Comparison of ENCODE assay signal across 16 mouse cellular contexts in the genomic region with DNA sequence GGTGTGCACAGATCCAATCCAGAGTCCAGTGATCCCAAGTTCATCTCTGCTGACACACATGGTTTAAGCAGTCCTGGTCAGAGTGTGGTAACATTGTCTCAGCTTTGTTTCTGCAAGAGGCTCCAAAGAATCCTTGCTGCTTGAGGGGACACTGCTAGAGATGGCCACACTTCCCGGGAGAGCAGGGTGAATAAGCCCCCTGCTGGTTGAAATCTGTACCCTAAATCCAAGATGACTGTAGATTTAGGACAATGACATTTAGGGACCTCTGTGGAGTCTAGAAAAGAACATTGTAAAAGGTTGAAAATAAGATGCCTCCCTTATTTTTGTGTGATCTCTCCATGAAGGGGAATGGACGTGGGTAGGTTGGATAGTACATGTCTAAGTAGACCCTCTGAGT. TPM values are rescaled to one million over a fixed set of nuclear protein-coding genes. Genes with fewer than 3 reads are reported as not detected.
DNase-seq lines count a peak whose midpoint lies in the region; ATAC-seq and TF ChIP-seq lines count a peak whose summit lies in the region.
"Had no signal": no experiment of that assay in that cellular context is flagged by ENCODE, and none has a peak within 500 bp of the region (broad histone marks: within the 10 kb centered on the region; RNA-seq: fewer than 3 reads in every experiment).

No protein-coding gene starts in this region.

- H3K36me3 ChIP-seq in embryonic facial prominence, embryonic 11.5 days (replicated peaks; ENCODE audit: control insufficient read depth, insufficient read depth, low read depth, low read length), result no peaks in the 10 kb centered on the region
- H3K36me3 ChIP-seq in embryonic facial prominence, embryonic 10.5 days (replicated peaks), result no peaks in the 10 kb centered on the region
- H3K36me3 ChIP-seq: heart, embryonic 13.5 days; hindbrain, embryonic 15.5 days; limb, embryonic 15.5 days had no signal

- TF ChIP-seq CTCF in layer of hippocampus, adult 2 months (conservative IDR thresholded peaks at IDR 0.05), result peak; percentile 64

- DNase-seq in embryonic facial prominence, embryonic 11.5 days (ENCODE audit: low spot score), result peak; percentile 3
- DNase-seq in embryonic facial prominence, embryonic 10.5 days (ENCODE audit: low spot score), result no peak
- no peak for DNase-seq in layer of hippocampus, adult 2 months (ENCODE audit: low spot score in 2 of 2)
- no peak for DNase-seq in layer of hippocampus, postnatal 25 days (ENCODE audit: extremely low spot score in 1 of 2, low spot score in 1 of 2)
- DNase-seq in A20 (ENCODE audit: low read depth, low spot score), result peak; percentile 37
- no peak for DNase-seq in adrenal gland, postnatal 14 days
- no peak for DNase-seq in cerebellum, postnatal 10 days
- DNase-seq: adrenal gland, adult 8-10 months; cerebellum, adult 11-12 months; right cerebral cortex, adult 18-20 months; thymus, postnatal 4 days had no signal

- no peak overlapping the region for H3K4me3 ChIP-seq in embryonic facial prominence, embryonic 11.5 days (ENCODE audit: low read depth, low read length)
- no peak overlapping the region for H3K4me3 ChIP-seq in embryonic facial prominence, embryonic 10.5 days
- H3K4me3 ChIP-seq in layer of hippocampus, adult 2 months, result no peak overlapping the region
- H3K4me3 ChIP-seq: heart, embryonic 13.5 days; hindbrain, embryonic 15.5 days; limb, embryonic 15.5 days had no signal

- 51% methylated on average over 2 of the region's 2 CpGs for WGBS in embryonic facial prominence, embryonic 11.5 days
- 63% methylated on average over 2 of the region's 2 CpGs for WGBS in embryonic facial prominence, embryonic 10.5 days

- no peak overlapping the region for H3K9ac ChIP-seq in embryonic facial prominence, embryonic 11.5 days (replicated peaks; ENCODE audit: low read length)
- H3K9ac ChIP-seq: heart, embryonic 13.5 days; hindbrain, embryonic 15.5 days; limb, embryonic 15.5 days had no signal

- no peaks in the 10 kb centered on the region for H3K9me3 ChIP-seq in embryonic facial prominence, embryonic 11.5 days (replicated peaks; ENCODE audit: control insufficient read depth, low read length)
- no peaks in the 10 kb centered on the region for H3K9me3 ChIP-seq in embryonic facial prominence, embryonic 10.5 days
- H3K9me3 ChIP-seq: heart, embryonic 13.5 days; hindbrain, embryonic 15.5 days; limb, embryonic 15.5 days had no signal

- no peaks in the 10 kb centered on the region for H3K27me3 ChIP-seq in embryonic facial prominence, embryonic 11.5 days (ENCODE audit: control insufficient read depth, insufficient read depth, low read length)
- no peaks in the 10 kb centered on the region for H3K27me3 ChIP-seq in embryonic facial prominence, embryonic 10.5 days (replicated peaks; ENCODE audit: low read depth, poor library complexity, severe bottlenecking)
- H3K27me3 ChIP-seq: heart, embryonic 13.5 days; hindbrain, embryonic 15.5 days; limb, embryonic 15.5 days had no signal

- no peaks in the 10 kb centered on the region for H3K4me1 ChIP-seq in embryonic facial prominence, embryonic 11.5 days (ENCODE audit: control insufficient read depth, insufficient read depth, low read length)
- H3K4me1 ChIP-seq in embryonic facial prominence, embryonic 10.5 days, result no peaks in the 10 kb centered on the region
- H3K4me1 ChIP-seq: hindbrain, embryonic 15.5 days; limb, embryonic 15.5 days had no signal

- no peak overlapping the region for H3K27ac ChIP-seq in embryonic facial prominence, embryonic 11.5 days (replicated peaks; ENCODE audit: low read depth, low read length)
- H3K27ac ChIP-seq in embryonic facial prominence, embryonic 10.5 days (replicated peaks), result no peak overlapping the region
- H3K27ac ChIP-seq in layer of hippocampus, adult 2 months, result no peak overlapping the region
- H3K27ac ChIP-seq: heart, embryonic 13.5 days; hindbrain, embryonic 15.5 days; limb, embryonic 15.5 days had no signal

- H3K4me2 ChIP-seq in embryonic facial prominence, embryonic 11.5 days (ENCODE audit: low read depth, low read length), result no peak overlapping the region
- H3K4me2 ChIP-seq: heart, embryonic 13.5 days; hindbrain, embryonic 15.5 days; limb, embryonic 15.5 days; midbrain, embryonic 11.5 days had no signal

- ATAC-seq in embryonic facial prominence, embryonic 11.5 days (replicated peaks; ENCODE audit: insufficient number of reproducible peaks, low FRiP score, low TSS enrichment, low read depth), result no peak
- 0 out of 2 replicates have a peak, but pooled peaks have one; percentile 47 for ATAC-seq in common myeloid progenitor, adult 5-6 weeks (replicated peaks; ENCODE audit: low read depth, poor library complexity, severe bottlenecking)

RNA-seq across cellular contexts. Expression of gene Zbtb24, which starts 56.6 kb away (rescaled TPM):
- 19.0 and 21.7 TPM in 2 replicates for polyA plus RNA-seq in embryonic facial prominence, embryonic 11.5 days (2014; fragmentation: Nextera tagmentation; extraction: Ambion mirVana)
- polyA plus RNA-seq in embryonic facial prominence, embryonic 10.5 days (2016; fragmentation: Nextera tagmentation; extraction: Ambion mirVana), result 18.1 and 18.5 TPM in 2 replicates
- 10 to 100 TPM; 17.9 to 22.7 TPM for total RNA-seq in layer of hippocampus, adult 2 months (2021)
- 10 to 100 TPM; 17.1 to 24.3 TPM for total RNA-seq in layer of hippocampus, postnatal 25 days (2021)
- total RNA-seq in common myeloid progenitor, adult 5-6 weeks (2017), result 18.0 and 21.2 TPM in 2 replicates
- 16.7 and 18.7 TPM in 2 replicates for total RNA-seq in adrenal gland, postnatal 14 days (2021)

Comparison
In these comparisons a context has a peak if more than half of its experiments do, and no peak if none do; other contexts are left out.
1. DNase-seq: peak in embryonic facial prominence, embryonic 11.5 days (single experiment) and A20 (single experiment); none in embryonic facial prominence, embryonic 10.5 days (single experiment), layer of hippocampus, adult 2 months (0 of 2), layer of hippocampus, postnatal 25 days (0 of 2), adrenal gland, postnatal 14 days (single experiment) and cerebellum, postnatal 10 days (0 of 2).